Mouse (Mus musculus) cerebellum, postnatal 14 days (tissue): ENCODE results near the gene Susd4.

ENCODE experiments used
- DNase-seq, 2 experiments: peaks; one replicate each; pipeline ENCODE4 v3.0.0; 2021; ENCODE audit warnings: mixed read lengths in 2 of 2

Gene Susd4

GRCm38 (mm10) chr1:182787030-182787429 lies 23.4 kb downstream of the Susd4 start:
- no peak for DNase-seq

- DNase-seq, result no peak
Measured at GRCm38 (mm10) chr1:182788896-182789295, 25.2 kb downstream of the Susd4 start.

- DNase-seq, result peak; percentile 67 to 83
Measured at GRCm38 (mm10) chr1:182792521-182793071, 28.9 kb downstream of the Susd4 start.

GRCm38 (mm10) chr1:182794221-182794620 lies 30.6 kb downstream of the Susd4 start:
- DNase-seq, result no peak

- DNase-seq, result no peak
Measured at GRCm38 (mm10) chr1:182794628-182795027, 31.0 kb downstream of the Susd4 start.

- peak; percentile 60 to 67 for DNase-seq
Measured at GRCm38 (mm10) chr1:182797048-182797447, 33.4 kb downstream of the Susd4 start.

GRCm38 (mm10) chr1:182801590-182801989 lies 37.9 kb downstream of the Susd4 start:
- DNase-seq, result no peak

- no peak for DNase-seq
Measured at GRCm38 (mm10) chr1:182802891-182803290, 39.2 kb downstream of the Susd4 start.

GRCm38 (mm10) chr1:182813991-182814390 lies 50.3 kb downstream of the Susd4 start:
- peak; percentile 33 to 45 for DNase-seq

GRCm38 (mm10) chr1:182814566-182814965 lies 50.9 kb downstream of the Susd4 start:
- DNase-seq, result no peak

GRCm38 (mm10) chr1:182817106-182817505 lies 53.4 kb downstream of the Susd4 start:
- no peak for DNase-seq

- peak in 1 of 2 experiments; percentile 24 for DNase-seq
Measured at GRCm38 (mm10) chr1:182817624-182818023, 54.0 kb downstream of the Susd4 start.

- no peak for DNase-seq
Measured at GRCm38 (mm10) chr1:182818931-182819330, 55.3 kb downstream of the Susd4 start.

- no peak for DNase-seq
Measured at GRCm38 (mm10) chr1:182822729-182823128, 59.1 kb downstream of the Susd4 start.

GRCm38 (mm10) chr1:182823723-182824421 lies 60.2 kb downstream of the Susd4 start:
- DNase-seq, result no peak

GRCm38 (mm10) chr1:182826557-182826956 lies 62.9 kb downstream of the Susd4 start:
- DNase-seq, result no peak

GRCm38 (mm10) chr1:182838061-182838460 lies 74.4 kb downstream of the Susd4 start:
- no peak for DNase-seq

- DNase-seq, result no peak
Measured at GRCm38 (mm10) chr1:182839332-182839929, 75.8 kb downstream of the Susd4 start.

- DNase-seq, result no peak
Measured at GRCm38 (mm10) chr1:182840011-182840410, 76.4 kb downstream of the Susd4 start.

GRCm38 (mm10) chr1:182840606-182841005 lies 76.9 kb downstream of the Susd4 start:
- DNase-seq, result no peak

GRCm38 (mm10) chr1:182849556-182849955 lies 85.9 kb downstream of the Susd4 start:
- DNase-seq, result no peak

- no peak for DNase-seq
Measured at GRCm38 (mm10) chr1:182850080-182850479, 86.4 kb downstream of the Susd4 start.

- DNase-seq, result no peak
Measured at GRCm38 (mm10) chr1:182852158-182852557, 88.5 kb downstream of the Susd4 start.

- no peak for DNase-seq
Measured at GRCm38 (mm10) chr1:182856636-182857035, 93.0 kb downstream of the Susd4 start.
